Mouse (Mus musculus) splenic B cell, adult 2 months (primary cell): ENCODE measurements around the gene Foxf1.

Experiments
- DNase-seq: peaks from one replicate; pipeline ENCODE4 v3.0.0-alpha.2; 2011; ENCODE audit warnings: low read depth, low spot score
- H3K27me3 ChIP-seq: 2 replicates; pipeline ENCODE4 v1.6.1; 2012; ENCODE audit warnings: mild to moderate bottlenecking, low read length, moderate library complexity, mixed read lengths; ENCODE audit not compliant: control insufficient read depth, poor library complexity, insufficient read depth, severe bottlenecking
- H3K36me3 ChIP-seq: 2 replicates; pipeline ENCODE4 v1.6.1; 2012; ENCODE audit warnings: mild to moderate bottlenecking, low read length, moderate library complexity, mixed read lengths; ENCODE audit not compliant: control insufficient read depth, poor library complexity, insufficient read depth, severe bottlenecking

The Foxf1 gene

DNA sequence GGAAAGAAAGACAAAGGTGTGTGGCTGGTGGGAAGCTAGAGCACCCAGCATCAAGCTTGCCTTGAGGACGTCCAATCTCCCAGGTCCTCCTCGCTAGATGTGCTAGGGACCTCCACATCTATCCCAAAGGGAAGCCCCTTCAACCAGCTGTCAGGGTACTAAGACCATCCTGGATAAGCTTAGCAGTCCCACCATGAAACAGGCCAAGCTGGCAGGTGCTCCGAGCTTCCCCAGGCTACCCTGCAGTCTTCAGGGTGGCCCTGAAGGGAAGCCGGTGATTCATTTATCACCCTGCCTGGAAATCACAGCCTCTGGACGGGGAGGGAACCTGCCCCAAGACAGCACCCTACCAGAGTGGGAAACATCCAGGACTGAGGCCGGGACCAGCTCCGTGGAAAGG is 7.6 kb upstream of the Foxf1 start:
- Histone ChIP-seq H3K27me3 (no peaks in the 10 kb centered on the region; the same call in 1 of the 2 replicates), H3K36me3 (no peaks in the 10 kb centered on the region)
- no peak for DNase-seq

DNA sequence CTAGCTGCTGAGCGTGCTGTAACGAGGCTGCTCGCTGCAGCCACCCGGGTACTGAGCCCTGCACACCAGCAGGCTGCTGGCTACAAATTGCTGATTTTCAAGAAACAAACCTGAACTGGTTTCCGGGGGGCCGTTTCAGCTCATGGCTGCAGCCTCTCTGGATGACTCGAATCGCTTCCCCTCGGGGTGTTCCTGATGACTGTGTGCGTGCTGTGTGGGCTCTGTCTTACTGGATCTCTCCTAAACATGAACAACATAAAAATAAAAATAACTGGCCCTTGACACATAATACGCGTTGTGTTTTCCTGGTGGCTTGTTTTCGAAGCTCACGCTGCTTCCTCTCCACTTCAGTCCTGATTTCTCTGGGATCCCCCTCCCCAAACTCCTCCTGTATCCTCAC is 5.5 kb upstream of the Foxf1 start:
- H3K27me3 ChIP-seq: no peaks in the 10 kb centered on the region; the same call in 1 of the 2 replicates
- no peak for DNase-seq

DNA sequence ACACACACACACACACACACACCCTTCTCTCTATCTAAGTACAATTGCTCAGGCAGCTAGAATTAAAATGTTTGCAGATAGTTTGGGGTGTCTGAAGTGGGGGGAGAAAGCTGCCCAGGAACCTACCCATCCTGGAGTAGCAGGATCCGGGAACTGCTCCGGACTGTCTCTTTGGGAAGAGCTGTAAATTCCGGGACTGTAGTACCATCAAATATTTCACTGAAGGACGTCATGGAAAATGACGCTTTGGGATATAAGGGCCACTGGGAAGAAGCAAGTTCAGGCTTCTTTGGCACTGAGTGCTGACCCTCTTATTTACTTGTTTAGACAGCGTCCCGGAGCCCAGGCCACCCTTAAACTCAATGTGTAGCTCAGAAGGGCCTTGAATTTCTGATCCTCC is 5.0 kb upstream of the Foxf1 start:
- H3K27me3 ChIP-seq: no peaks in the 10 kb centered on the region; the same call in 1 of the 2 replicates
- DNase-seq: no peak
- no peaks in the 10 kb centered on the region for H3K36me3 ChIP-seq

More for the DNA sequence above, 5.5 kb upstream of the Foxf1 start:
- H3K36me3 ChIP-seq: no peaks in the 10 kb centered on the region

DNA sequence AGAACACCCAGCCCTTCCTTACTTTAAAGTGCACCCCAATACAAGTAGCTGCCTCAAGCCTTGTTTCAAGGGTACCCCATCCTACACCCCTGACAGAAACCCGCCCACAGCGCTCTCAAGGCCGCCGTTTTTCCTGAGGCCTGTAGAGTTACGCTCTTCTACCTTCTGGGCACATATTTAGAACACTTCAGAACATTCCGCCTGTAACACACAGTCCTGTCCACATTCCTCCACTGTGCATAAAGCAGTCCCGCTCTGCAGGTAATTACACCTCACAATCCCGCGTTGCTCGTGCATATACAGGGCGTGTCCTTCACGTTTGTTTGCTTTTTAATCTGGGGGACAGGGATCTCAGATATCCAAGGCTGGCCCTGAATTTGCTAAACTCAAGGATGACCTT is 4.2 kb upstream of the Foxf1 start:
- DNase-seq: no peak
- Histone ChIP-seq H3K27me3 (no peaks in the 10 kb centered on the region; the same call in 1 of the 2 replicates), H3K36me3 (no peaks in the 10 kb centered on the region)

DNA sequence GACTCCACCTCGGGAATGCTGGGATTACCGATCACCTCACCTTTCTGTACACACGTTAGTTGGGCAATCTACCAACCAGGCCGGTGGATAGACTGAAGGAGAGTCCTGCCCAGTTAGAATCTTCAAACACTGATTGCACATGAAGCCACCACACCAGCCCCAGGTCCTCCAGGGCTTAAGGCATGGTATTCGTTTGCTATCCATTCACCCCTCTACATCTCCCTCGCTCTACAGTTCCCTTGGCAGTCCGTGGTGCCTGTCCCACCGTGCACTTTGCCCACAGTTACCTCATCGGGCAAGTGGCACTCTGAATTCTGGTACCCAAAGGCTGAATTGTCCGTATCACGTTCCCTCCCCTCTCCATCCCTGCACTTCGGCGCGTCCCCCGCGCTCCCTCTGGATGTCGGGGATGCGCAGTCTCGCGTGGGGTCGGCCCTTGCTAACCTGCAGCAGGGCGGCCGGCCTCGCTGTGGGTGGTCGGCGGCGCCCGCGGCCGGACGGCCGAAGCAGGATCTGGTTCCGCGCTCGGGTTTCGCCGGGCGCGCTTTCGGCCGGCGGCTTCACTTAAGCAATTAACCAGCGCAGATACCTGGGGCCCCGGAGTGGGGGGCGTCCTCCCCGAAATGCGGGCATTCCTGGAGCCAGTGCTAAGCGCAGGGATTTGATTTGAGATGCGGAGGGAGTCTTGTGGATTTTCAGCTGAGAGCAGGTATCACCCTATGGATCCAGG is 3.7 kb upstream of the Foxf1 start:
- Histone ChIP-seq H3K27me3 (no peaks in the 10 kb centered on the region; the same call in 1 of the 2 replicates), H3K36me3 (no peaks in the 10 kb centered on the region)
- no peak for DNase-seq

DNA sequence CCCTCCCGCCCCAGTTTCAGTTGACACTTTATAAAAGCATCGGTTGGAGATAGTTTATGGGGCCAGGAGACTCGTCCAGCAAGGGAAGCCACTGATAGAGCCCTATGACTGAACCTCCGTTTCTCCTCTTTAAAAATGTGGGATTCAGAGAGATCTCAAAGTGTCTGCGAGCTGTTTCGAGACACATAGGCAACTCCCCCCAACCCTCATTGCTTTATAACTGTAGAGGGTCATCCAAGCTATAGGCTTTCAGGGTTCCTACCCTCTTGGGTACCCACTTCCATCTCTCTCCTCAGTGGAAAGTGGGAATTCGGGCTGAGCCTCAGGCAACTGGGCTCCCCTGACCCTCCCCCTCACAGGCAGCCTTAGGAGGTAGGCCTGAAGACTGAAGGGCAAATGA is 2.8 kb upstream of the Foxf1 start:
- Histone ChIP-seq H3K36me3 (no peaks in the 10 kb centered on the region), H3K27me3 (no peaks in the 10 kb centered on the region; the same call in 1 of the 2 replicates)
- DNase-seq: no peak

DNA sequence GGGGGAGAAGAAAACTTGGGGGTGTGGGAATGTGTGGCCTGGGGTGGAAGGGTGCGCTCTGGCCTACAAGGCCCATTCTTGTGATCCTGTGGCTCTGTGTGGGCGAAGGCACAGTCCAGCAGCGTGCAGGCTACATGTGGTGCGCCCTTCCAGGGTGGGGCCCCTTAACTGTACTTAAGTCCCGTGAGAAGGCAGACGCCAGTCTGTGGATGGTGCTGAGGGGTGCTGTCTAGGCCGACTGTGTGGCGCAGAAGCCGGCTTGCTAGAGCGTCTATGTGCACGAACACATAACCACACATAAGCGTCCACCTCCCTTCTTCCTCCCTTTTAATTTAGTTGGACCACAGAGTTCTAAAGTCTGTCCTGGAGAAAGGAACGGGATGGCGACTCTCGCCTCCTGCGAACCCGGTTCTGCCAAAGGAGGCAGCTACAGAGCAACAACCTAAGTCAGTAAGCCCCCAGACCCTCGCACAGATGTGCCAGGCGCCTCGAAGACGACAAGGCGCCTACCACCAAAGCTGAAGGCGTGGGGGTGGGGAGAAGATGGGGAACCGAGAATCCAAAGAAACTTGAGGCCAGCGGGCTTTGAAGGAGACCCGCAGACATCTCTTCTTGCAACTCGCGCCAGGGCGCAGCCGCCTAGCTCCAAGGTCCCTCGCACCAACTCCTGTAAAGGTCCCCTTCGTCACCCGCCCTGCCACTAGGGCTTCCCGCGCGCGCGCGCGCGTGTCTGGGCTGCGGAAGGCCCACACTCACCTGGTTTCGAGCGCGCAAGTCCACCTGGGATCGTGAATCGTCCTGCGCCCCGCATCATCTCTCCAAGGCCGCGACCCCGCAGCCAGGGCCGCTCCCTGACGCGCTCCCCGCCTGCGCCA is 1.7 kb upstream of the Foxf1 start:
- DNase-seq: no peak
- H3K27me3 ChIP-seq: no peaks in the 10 kb centered on the region; the same call in 1 of the 2 replicates
- no peaks in the 10 kb centered on the region for H3K36me3 ChIP-seq

DNA sequence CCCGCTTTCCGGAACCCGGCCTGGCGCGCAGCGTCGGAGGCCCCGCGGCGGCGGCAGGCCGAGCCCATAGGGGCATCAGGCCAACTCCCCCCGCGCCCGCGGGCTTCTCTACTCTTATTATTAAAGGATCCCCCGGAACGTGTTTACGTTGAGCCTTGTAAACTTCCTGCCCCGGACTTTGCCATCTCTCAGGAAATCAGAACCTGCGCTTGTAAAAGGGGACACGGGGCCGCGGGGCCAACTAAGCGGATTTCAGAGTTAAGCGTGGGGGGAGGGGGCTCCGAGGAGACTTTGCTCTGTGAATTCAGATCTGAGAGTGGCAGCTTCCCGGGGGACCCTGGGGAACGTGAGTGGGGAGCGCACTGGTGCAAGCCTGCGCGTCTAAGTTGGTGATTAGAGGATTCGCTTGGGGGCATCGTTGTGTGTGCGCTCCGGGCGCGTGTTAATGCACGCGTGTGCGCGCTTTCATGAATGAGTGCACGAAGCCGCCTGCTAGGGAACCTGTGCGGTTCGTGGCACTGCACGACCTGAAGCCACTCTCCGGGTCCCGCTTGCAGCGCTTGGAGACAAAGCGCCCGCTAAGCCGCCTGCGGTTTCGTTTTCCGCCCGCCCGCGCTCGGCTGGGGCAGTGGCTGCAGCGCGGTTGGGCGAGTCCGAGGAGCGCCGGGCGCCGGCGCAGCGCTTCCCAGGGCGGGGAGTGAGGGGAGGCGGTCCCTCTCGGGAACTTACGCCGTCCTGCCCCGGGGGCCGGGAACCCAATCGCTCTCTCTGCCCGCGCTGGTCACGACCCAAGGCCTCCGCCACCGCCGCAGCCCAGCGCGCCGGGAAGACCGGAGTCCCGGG is 872 bp upstream of the Foxf1 start:
- no peak for DNase-seq
- no peaks in the 10 kb centered on the region; the same call in none of the 2 replicates for H3K27me3 ChIP-seq
- no peaks in the 10 kb centered on the region for H3K36me3 ChIP-seq

DNA sequence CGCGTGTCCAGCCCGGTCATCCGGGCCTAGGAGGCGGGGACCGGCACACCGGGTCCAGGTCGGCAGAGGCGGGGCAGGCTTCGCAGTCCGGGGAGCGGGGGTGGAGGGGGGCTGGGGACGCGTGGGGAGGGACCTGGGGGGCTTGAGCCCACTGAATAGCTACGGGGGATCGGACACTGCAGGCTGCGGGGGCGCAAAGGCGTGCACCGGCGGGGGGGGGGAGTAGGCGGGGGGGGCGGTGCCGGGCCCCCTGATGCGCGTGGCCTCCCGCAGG is 313 bp upstream of the Foxf1 start:
- no peaks in the 10 kb centered on the region; the same call in none of the 2 replicates for H3K27me3 ChIP-seq
- no peak for DNase-seq
- no peaks in the 10 kb centered on the region for H3K36me3 ChIP-seq

DNA sequence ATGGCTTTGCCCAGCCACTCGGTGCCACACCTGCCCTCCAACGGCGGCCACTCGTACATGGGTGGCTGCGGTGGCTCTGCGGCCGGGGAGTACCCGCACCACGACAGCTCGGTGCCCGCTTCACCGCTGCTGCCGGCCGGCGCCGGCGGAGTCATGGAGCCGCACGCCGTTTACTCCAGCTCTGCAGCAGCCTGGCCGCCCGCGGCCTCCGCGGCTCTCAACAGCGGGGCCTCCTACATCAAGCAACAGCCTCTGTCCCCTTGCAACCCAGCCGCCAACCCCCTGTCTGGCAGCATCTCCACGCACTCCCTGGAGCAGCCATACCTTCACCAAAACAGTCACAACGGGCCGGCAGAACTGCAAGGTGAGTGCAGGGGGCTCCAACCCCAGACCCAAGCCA is 825 bp downstream of the Foxf1 start:
- no peaks in the 10 kb centered on the region for H3K36me3 ChIP-seq
- H3K27me3 ChIP-seq: peaks cover 3% of the 10 kb centered on the region

DNA sequence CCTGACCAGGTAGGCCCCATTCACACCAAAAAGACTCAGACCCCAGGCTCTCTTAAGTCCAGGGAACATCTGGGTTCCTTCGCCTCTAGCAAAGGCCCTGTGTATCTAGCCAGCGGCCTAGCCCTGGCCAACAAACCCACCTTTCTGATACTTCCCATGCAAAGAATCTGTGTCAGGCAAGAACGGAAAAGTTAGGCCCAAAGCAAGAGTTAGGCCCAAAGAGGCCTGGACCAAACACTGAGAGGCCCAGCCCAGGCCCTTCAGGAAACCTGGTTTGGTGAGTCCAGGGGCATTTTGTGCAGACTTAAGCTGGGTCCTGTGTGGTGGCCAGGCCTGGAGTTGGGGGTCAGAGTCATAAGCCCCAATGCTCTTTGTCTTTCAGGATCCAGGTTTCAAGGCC is 1.4 kb downstream of the Foxf1 start:
- peaks cover 3% of the 10 kb centered on the region for H3K27me3 ChIP-seq
- H3K36me3 ChIP-seq: no peaks in the 10 kb centered on the region
- DNase-seq: no peak

More for the DNA sequence above, 825 bp downstream of the Foxf1 start:
- no peak for DNase-seq

DNA sequence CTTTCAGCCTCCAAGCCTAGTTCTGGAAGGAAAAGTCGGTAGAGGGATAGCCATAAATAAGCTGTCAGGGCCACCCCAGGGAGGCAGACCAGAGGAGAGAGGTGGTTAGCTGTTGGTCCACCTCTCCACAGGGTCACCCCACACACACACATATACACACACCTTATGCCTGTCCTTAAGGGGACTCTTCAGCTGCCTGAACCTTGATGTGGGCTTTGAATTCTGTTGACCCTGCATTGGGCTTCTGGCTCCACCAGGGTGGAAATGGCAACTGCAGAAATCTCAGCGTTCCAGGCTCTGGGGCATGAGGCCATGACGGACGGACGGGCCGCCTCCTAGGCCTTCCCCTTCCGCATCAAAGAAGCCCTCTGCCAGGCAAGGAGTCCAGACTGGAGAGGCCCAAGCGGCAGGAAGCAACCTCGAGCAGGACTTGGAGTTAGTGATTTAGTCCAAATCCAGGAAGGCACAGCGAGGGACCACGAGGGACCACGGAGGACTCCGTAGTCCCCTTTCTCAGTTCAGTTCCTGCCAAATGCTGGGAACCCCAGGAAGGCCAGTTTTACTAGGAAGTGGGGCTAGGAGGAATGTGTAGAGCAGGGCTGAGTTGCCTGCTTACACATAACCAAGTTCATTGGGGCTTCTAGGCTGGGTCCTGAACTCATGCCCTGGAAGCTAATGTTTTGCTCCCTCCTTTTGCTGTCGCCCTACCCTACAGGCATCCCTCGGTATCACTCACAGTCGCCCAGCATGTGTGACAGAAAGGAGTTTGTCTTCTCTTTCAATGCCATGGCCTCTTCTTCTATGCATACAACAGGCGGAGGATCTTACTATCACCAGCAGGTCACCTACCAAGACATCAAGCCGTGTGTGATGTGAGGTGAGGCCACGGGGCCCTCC is 2.1 kb downstream of the Foxf1 start:
- H3K36me3 ChIP-seq: no peaks in the 10 kb centered on the region
- H3K27me3 ChIP-seq: peaks cover 3% of the 10 kb centered on the region
- no peak for DNase-seq

DNA sequence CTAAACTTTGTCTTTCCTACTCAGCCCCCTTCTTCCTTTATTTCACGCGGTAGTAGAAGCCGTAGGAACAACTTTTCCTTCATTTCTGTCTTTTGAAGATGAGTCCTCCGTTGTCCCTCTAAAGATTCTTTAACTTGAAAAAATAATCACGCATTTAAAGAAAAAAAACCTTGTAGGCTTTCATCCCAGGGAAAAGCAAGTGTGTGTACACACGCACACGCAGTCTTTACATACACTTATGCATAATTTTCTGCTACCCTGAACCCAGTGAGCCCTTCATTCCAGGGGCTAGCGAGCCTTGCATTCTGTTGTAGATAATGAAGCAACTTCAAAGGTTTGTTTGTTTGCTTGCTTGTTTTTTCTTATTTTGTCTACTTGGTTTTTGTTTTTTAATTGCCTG is 4.1 kb downstream of the Foxf1 start:
- Histone ChIP-seq H3K36me3 (no peaks in the 10 kb centered on the region), H3K27me3 (peaks cover 3% of the 10 kb centered on the region)
- no peak for DNase-seq
